Mouse (Mus musculus) G1E (cell line): ENCODE results near the gene Panx3.

Experiments used
- CTCF ChIP-seq: IDR thresholded peaks from 2 replicates; pipeline ENCODE4 v1.5.1; 2012; ENCODE audit warnings: low read depth, low read length, inconsistent platforms, mixed read lengths
- GATA1 ChIP-seq: IDR thresholded peaks from 2 replicates; pipeline ENCODE4 v1.6.1; 2012; ENCODE audit warnings: borderline replicate concordance, low read length, inconsistent platforms, mixed read lengths
- POLR2AphosphoS5 ChIP-seq: IDR thresholded peaks from 2 replicates; pipeline ENCODE4 v1.6.1; 2012; ENCODE audit warnings: low read depth, low read length, inconsistent platforms; ENCODE audit not compliant: insufficient replicate concordance

- no peak for TF ChIP-seq CTCF
- no peak for TF ChIP-seq GATA1
- no peak for TF ChIP-seq POLR2AphosphoS5
These were observed 43.9 kb downstream of the Panx3 start for GRCm38 (mm10) chr9:37625129-37625528.
